Mouse (Mus musculus) MEL (cell line): ENCODE results near the gene Acot4.

Source experiments
- CTCF ChIP-seq, 3 experiments: IDR thresholded peaks in 2 of 3; conservative IDR thresholded peaks in 1 of 3; 2 replicates each; pipeline ENCODE4 v1.5.1; 2011 to 2012; ENCODE audit warnings: low read length in 3 of 3, low read depth in 2 of 3, mild to moderate bottlenecking in 2 of 3, improper control_type of control experiment in 1 of 3, inconsistent platforms in 1 of 3, mixed read lengths in 1 of 3, moderate library complexity in 1 of 3; ENCODE audit not compliant: control insufficient read depth in 1 of 3, insufficient read depth in 1 of 3, poor library complexity in 1 of 3, severe bottlenecking in 1 of 3
- MAX ChIP-seq: IDR thresholded peaks from 2 replicates; pipeline ENCODE4 v1.6.1; 2011; ENCODE audit warnings: low read length, improper control_type of control experiment
- POLR2A ChIP-seq, 2 experiments: IDR thresholded peaks; 2 replicates each; pipeline ENCODE4 v1.6.1; 2011 to 2012; ENCODE audit warnings: low read length in 2 of 2, mild to moderate bottlenecking in 2 of 2, control low read depth in 1 of 2, improper control_type of control experiment in 1 of 2, low read depth in 1 of 2, moderate library complexity in 1 of 2; ENCODE audit not compliant: control insufficient read depth in 1 of 2, insufficient read depth in 1 of 2, poor library complexity in 1 of 2
- RCOR1 ChIP-seq: IDR thresholded peaks from 2 replicates; pipeline ENCODE4 v1.6.1; 2012; ENCODE audit warnings: low read depth, mild to moderate bottlenecking, inconsistent platforms, low read length, improper control_type of control experiment

- TF ChIP-seq MAX (no peak), CTCF (IDR thresholded peaks at IDR 0.05 in 2 of 3, conservative IDR thresholded peaks at IDR 0.05 in 1 of 3; ENCODE audit: control insufficient read depth in 1 of 3, insufficient read depth in 1 of 3, low read depth in 2 of 3, low read length in 3 of 3, poor library complexity in 1 of 3, severe bottlenecking in 1 of 3) (no peak), RCOR1 (no peak), POLR2A (IDR thresholded peaks at IDR 0.05; ENCODE audit: control insufficient read depth in 1 of 2, insufficient read depth in 1 of 2, low read depth in 1 of 2, low read length in 2 of 2, poor library complexity in 1 of 2) (no peak)
Measured at GRCm38 (mm10) chr12:84083842-84084241, 45.7 kb downstream of the Acot4 start.
